Mouse (Mus musculus): Measurements from ENCODE around the gene Rad9b. TPM values are rescaled to one million over a fixed set of nuclear protein-coding genes. Genes with fewer than 3 reads are reported as not detected.

Rad9b gene
- polyA plus RNA-seq, 1 experiment from 2014 or later = 11.0 TPM

DNA sequence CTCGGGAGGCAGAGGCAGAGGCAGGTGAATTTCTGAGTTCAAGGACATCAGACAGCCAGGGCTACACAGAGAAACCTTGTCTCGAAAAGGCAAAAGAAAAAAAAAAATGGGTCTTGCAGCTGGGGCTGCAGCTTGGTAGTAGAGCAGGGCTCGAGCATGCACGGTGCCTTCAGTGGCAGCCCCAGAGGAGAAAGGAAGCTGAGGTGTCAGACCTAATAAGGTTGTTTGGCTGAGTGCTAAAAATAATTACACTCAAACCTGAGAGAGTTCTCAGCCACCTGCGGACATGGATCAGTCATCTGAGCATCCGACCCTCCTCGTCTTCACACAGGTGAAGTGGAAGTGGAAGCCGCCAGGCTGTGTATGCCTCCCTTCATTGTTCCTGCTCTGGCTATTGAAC is 43.3 kb downstream of the Rad9b start:
- H3K4me1 ChIP-seq (ENCODE audit: control insufficient read depth, insufficient read depth, low read length) = peaks cover 22% of the 10 kb centered on the region
- ATAC-seq (replicated peaks; ENCODE audit: extremely low read depth, insufficient read depth, low FRiP score) = no peak
- H3K4me3 ChIP-seq (ENCODE audit: low read length) = no peak overlapping the region
- 58% methylated on average over 8 of the region's 8 CpGs for WGBS
- peak overlapping the region; percentile 24 for H3K27ac ChIP-seq (ENCODE audit: low read length)
- H3K27me3 ChIP-seq (ENCODE audit: control insufficient read depth, insufficient read depth, low read length) = no peaks in the 10 kb centered on the region
- no peak overlapping the region for H3K9ac ChIP-seq (ENCODE audit: low read length)
- peaks cover 13% of the 10 kb centered on the region for H3K36me3 ChIP-seq (ENCODE audit: control insufficient read depth, insufficient read depth)
- H3K4me2 ChIP-seq (ENCODE audit: low read depth, low read length) = no peak overlapping the region
- no peaks in the 10 kb centered on the region for H3K9me3 ChIP-seq (replicated peaks; ENCODE audit: control insufficient read depth, low read length)

DNA sequence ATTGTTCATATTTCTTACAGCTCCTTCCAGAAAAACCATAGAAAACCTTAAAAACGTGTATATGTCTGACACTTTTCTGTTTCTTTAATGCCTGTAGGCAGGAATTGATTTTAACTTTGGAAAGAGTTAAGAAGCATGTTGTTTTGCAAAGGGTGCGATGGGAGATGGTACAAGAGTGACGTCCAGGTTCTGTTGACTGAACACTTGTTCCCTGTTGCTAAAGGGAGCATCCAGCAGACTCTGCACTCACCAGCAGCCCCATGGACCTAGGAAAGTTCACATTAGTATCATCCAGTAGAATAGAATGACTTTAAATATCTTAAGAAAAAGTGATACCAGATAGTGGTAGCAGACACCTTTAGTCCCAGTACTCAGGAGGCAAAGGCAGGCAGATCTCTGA is 47.5 kb downstream of the Rad9b start:
- Histone ChIP-seq H3K36me3 (ENCODE audit: control insufficient read depth, insufficient read depth) (peaks cover 8% of the 10 kb centered on the region), H3K4me2 (ENCODE audit: low read depth, low read length) (no peak overlapping the region)
- 78% methylated on average over 3 of the region's 3 CpGs for WGBS

DNA sequence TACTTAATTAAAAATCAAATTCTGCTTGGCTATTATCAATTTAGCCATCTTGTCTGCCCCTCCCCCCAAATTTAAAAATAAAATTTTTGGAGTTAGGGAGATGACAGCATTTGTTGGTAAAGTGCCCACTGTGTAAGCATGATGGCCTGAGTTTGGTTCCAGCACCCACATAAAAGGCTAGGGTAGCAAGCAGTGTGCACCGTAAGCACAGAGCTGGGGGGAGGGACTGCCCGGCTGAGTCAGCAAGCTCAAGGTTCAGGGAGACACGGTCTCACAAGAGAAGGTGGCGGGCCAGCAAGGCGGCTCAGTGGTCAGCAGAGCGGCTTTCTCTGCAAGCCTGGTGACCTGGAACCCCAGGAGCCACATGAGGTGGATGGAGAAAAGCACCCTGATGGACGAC is 48.6 kb downstream of the Rad9b start:
- no peak overlapping the region for H3K4me3 ChIP-seq (ENCODE audit: low read length)
- ATAC-seq (replicated peaks; ENCODE audit: extremely low read depth, insufficient read depth, low FRiP score) = no peak
- H3K4me2 ChIP-seq (ENCODE audit: low read depth, low read length) = no peak overlapping the region
- 95% methylated on average over 7 of the region's 7 CpGs for WGBS
- H3K27me3 ChIP-seq (ENCODE audit: control insufficient read depth, insufficient read depth, low read length) = no peaks in the 10 kb centered on the region
- H3K36me3 ChIP-seq (ENCODE audit: control insufficient read depth, insufficient read depth) = peaks cover 8% of the 10 kb centered on the region
- H3K4me1 ChIP-seq (ENCODE audit: control insufficient read depth, insufficient read depth, low read length) = peaks cover 36% of the 10 kb centered on the region
- no peak overlapping the region for H3K27ac ChIP-seq (ENCODE audit: low read length)
- H3K9me3 ChIP-seq (replicated peaks; ENCODE audit: control insufficient read depth, low read length) = no peaks in the 10 kb centered on the region
- no peak overlapping the region for H3K9ac ChIP-seq (ENCODE audit: low read length)

More for the DNA sequence above, 47.5 kb downstream of the Rad9b start:
- no peak overlapping the region for H3K9ac ChIP-seq (ENCODE audit: low read length)
- H3K9me3 ChIP-seq (replicated peaks; ENCODE audit: control insufficient read depth, low read length) = no peaks in the 10 kb centered on the region
- peaks cover 37% of the 10 kb centered on the region for H3K4me1 ChIP-seq (ENCODE audit: control insufficient read depth, insufficient read depth, low read length)
- ATAC-seq (replicated peaks; ENCODE audit: extremely low read depth, insufficient read depth, low FRiP score) = no peak
- no peak overlapping the region for H3K27ac ChIP-seq (ENCODE audit: low read length)
- H3K4me3 ChIP-seq (ENCODE audit: low read length) = no peak overlapping the region
- no peaks in the 10 kb centered on the region for H3K27me3 ChIP-seq (ENCODE audit: control insufficient read depth, insufficient read depth, low read length)

DNA sequence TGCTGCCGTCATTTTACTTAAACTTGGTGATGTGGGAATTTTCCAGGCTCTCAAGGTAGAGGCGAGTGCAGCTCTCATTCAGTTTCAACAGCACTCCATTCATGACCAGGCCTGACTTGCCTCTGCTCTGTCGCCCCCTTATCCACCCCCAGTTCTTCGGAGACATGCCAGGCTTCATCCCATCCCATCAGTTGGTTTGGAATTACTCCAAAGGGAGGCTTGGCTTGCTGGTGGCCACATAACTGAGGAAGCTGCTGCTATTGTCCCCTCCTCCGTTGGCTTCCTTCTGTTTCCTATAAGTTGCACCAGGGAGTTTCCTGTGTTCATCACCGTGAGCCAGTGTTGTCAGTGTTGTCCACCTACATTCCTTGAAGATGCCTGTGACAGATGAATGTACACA is 49.5 kb downstream of the Rad9b start:
- H3K27ac ChIP-seq (ENCODE audit: low read length) = 0 out of 2 replicates have a peak overlapping the region, but pooled peaks have one; percentile 28
- no peak for ATAC-seq (replicated peaks; ENCODE audit: extremely low read depth, insufficient read depth, low FRiP score)
- WGBS = 54% methylated on average over 6 of the region's 6 CpGs

DNA sequence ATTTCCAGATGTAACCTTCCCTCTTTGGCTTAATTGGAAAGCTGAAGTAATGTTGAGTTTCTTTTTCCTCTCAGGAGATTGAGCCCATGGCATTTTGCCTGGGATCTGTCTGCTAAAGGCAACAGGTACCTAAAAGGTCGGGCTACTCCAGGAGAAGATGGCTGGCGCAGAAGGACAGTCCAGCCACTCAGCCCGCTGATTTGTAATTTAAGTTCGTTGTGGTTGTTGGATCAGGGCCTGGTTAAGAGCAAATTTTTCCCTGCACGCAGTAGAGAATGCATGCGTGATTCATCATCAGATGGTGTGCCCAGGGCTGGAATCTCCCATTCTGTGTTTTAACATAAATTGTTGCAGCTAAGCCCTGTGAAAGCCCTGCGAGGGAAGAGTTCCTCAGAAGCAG is 50.1 kb downstream of the Rad9b start:
- 70% methylated on average over 7 of the region's 7 CpGs for WGBS
- 0 out of 2 replicates have a peak overlapping the region, but pooled peaks have one; percentile 17 for H3K27ac ChIP-seq (ENCODE audit: low read length)

More for the DNA sequence above, 49.5 kb downstream of the Rad9b start:
- H3K4me1 ChIP-seq (ENCODE audit: control insufficient read depth, insufficient read depth, low read length) = peaks cover 38% of the 10 kb centered on the region
- H3K9ac ChIP-seq (ENCODE audit: low read length) = no peak overlapping the region
- no peak overlapping the region for H3K4me3 ChIP-seq (ENCODE audit: low read length)
- H3K27me3 ChIP-seq (ENCODE audit: control insufficient read depth, insufficient read depth, low read length) = no peaks in the 10 kb centered on the region
- no peak overlapping the region for H3K4me2 ChIP-seq (ENCODE audit: low read depth, low read length)
- H3K36me3 ChIP-seq (ENCODE audit: control insufficient read depth, insufficient read depth) = peaks cover 7% of the 10 kb centered on the region
- H3K9me3 ChIP-seq (replicated peaks; ENCODE audit: control insufficient read depth, low read length) = no peaks in the 10 kb centered on the region

DNA sequence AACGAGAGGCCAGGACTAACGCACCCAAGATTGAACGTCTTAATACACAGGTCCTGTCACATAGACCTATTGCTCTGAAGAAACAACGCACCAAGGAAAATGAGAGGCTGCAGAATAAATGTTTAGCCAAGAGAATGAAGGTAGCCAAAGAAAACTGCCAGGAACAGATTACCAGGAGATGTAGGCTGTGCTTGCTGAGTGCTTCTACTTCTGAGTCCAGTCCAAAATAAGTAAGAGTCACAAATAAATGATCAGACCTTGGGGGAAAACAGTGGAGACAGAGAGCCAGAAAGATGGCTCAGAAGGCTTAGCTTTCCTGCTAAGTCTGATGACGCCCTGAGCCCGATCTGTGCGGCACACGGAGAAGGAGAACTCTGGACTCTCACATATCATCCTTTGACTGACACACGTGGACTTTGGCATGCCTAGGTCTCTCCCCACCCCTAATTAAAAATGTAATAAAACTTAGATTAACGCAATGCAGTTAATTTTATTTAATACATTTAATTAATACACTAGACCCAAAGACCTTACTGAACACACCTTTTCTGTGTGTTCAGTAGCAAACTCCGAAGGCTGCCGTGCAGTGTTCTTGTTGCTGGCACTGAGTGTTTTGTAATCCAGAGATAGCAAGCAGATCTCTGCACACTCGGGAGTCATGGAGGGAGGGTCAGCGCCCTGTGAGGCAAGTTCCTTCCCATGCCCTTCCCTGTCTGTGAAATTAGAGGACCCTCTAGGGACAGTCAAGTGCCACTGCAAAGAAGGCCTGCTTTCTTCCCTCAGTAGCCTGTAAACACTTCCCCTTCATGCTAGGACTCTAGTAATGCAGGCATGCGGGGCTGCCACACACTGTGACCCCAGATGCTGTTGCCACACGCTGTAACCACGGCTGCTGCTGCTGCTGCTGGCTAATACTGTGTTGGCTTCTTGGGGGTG is 51.0 kb downstream of the Rad9b start:
- Histone ChIP-seq H3K27ac (ENCODE audit: low read length) (peak overlapping the region; percentile 53), H3K9me3 (replicated peaks; ENCODE audit: control insufficient read depth, low read length) (no peaks in the 10 kb centered on the region), H3K4me3 (ENCODE audit: low read length) (no peak overlapping the region), H3K4me2 (ENCODE audit: low read depth, low read length) (no peak overlapping the region), H3K36me3 (ENCODE audit: control insufficient read depth, insufficient read depth) (peaks cover under 1% of the 10 kb centered on the region; the same call in 1 of the 2 replicates), H3K9ac (ENCODE audit: low read length) (peak overlapping the region; percentile 43), H3K27me3 (ENCODE audit: control insufficient read depth, insufficient read depth, low read length) (no peaks in the 10 kb centered on the region), H3K4me1 (ENCODE audit: control insufficient read depth, insufficient read depth, low read length) (peaks cover 41% of the 10 kb centered on the region)
- WGBS = 58% methylated on average over 17 of the region's 17 CpGs
- peak; percentile 45; the same call in 1 of the 2 replicates for ATAC-seq (replicated peaks; ENCODE audit: extremely low read depth, insufficient read depth, low FRiP score)

More for the DNA sequence above, 50.1 kb downstream of the Rad9b start:
- ATAC-seq (replicated peaks; ENCODE audit: extremely low read depth, insufficient read depth, low FRiP score) = no peak
- Histone ChIP-seq H3K4me1 (ENCODE audit: control insufficient read depth, insufficient read depth, low read length) (peaks cover 38% of the 10 kb centered on the region), H3K9me3 (replicated peaks; ENCODE audit: control insufficient read depth, low read length) (no peaks in the 10 kb centered on the region), H3K9ac (ENCODE audit: low read length) (no peak overlapping the region), H3K27me3 (ENCODE audit: control insufficient read depth, insufficient read depth, low read length) (no peaks in the 10 kb centered on the region), H3K36me3 (ENCODE audit: control insufficient read depth, insufficient read depth) (peaks cover 4% of the 10 kb centered on the region; the same call in 1 of the 2 replicates), H3K4me2 (ENCODE audit: low read depth, low read length) (no peak overlapping the region), H3K4me3 (ENCODE audit: low read length) (no peak overlapping the region)

DNA sequence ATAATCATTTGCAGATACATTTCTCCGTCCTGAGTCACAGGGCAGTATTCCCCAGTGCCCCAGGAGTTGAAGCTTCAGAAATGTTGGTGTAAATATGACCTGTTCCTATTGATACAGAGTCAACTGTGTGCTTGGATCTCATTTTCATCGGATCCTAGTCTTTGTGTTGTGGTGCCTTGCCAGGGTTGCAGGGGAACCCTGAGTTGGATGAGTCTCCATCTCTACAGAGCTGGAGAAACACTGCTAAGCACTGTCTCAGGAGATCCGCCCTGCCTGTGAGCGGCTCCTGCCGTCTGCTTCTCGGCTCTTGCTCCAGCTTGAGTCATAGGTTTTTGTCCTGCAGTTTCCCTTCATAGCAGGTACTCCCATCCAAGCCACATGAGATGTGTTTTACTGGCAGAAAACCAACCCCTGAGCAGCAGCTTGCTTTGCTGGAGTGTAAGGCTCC is 53.9 kb downstream of the Rad9b start:
- no peak overlapping the region for H3K9ac ChIP-seq (ENCODE audit: low read length)
- no peak for ATAC-seq (replicated peaks; ENCODE audit: extremely low read depth, insufficient read depth, low FRiP score)
- H3K4me3 ChIP-seq (ENCODE audit: low read length) = no peak overlapping the region
- peak overlapping the region; percentile 21; the same call in 1 of the 2 replicates for H3K27ac ChIP-seq (ENCODE audit: low read length)
- H3K9me3 ChIP-seq (replicated peaks; ENCODE audit: control insufficient read depth, low read length) = no peaks in the 10 kb centered on the region
- peaks cover 51% of the 10 kb centered on the region for H3K4me1 ChIP-seq (ENCODE audit: control insufficient read depth, insufficient read depth, low read length)
- no peaks in the 10 kb centered on the region for H3K27me3 ChIP-seq (ENCODE audit: control insufficient read depth, insufficient read depth, low read length)
- H3K36me3 ChIP-seq (ENCODE audit: control insufficient read depth, insufficient read depth) = no peaks in the 10 kb centered on the region
- 80% methylated on average over 6 of the region's 6 CpGs for WGBS
- H3K4me2 ChIP-seq (ENCODE audit: low read depth, low read length) = no peak overlapping the region

DNA sequence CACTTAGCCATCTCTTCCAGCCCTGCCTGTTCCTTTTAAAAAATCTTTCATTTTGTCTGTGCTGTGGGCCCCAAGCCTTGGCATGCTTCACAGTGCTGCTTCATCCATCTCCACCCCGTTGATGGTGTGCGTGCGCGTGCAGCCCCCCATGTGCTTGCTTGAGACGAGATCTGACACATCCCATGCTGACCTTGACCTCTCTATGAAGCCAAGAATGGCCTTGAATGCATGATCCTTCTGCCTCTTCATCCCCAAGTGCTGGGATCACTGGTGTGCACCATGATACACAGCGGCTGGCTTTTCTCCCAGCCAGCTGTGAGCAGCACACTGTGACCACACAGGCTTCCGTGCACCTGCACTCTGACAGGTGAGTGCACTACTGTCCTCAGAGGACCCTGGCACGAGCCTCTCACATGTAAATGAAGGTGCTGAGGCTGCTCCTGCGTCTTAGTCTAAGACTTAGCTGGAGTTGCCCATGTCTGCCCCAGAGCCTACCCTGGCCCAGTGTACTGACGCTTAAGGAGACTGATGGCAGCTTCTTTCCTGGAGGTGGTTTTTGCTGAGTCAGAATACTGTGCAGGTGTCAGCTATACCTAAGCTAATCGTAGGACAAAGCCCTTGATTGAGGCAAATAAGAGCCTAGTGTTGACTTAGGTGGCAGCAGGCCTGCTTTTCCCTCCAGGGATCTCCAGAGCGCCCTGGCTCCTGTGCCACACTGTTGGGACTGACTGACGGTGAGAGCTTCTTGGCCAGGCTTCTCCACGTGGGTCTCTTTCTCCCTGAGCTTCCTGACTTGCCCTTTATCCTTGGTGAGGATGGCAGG is 58.7 kb downstream of the Rad9b start:
- Histone ChIP-seq H3K9ac (ENCODE audit: low read length) (no peak overlapping the region), H3K27ac (ENCODE audit: low read length) (no peak overlapping the region), H3K4me2 (ENCODE audit: low read depth, low read length) (no peak overlapping the region), H3K9me3 (replicated peaks; ENCODE audit: control insufficient read depth, low read length) (no peaks in the 10 kb centered on the region), H3K27me3 (ENCODE audit: control insufficient read depth, insufficient read depth, low read length) (no peaks in the 10 kb centered on the region), H3K36me3 (ENCODE audit: control insufficient read depth, insufficient read depth) (no peaks in the 10 kb centered on the region), H3K4me1 (ENCODE audit: control insufficient read depth, insufficient read depth, low read length) (peaks cover 58% of the 10 kb centered on the region), H3K4me3 (ENCODE audit: low read length) (no peak overlapping the region)
- ATAC-seq (replicated peaks; ENCODE audit: extremely low read depth, insufficient read depth, low FRiP score) = no peak
- WGBS = 78% methylated on average over 14 of the region's 14 CpGs
